ENCODE assay signal across 10 mouse cellular contexts in genomic region chr15:98483907-98484886, GRCm38 (mm10). TPM values are rescaled to one million over a fixed set of nuclear protein-coding genes. Genes with fewer than 3 reads are reported as not detected.
A peak's percentile ranks its signal among the peaks of the same experiment; 100 is the strongest.
DNase-seq lines count a peak whose midpoint lies in the region; ATAC-seq and TF ChIP-seq lines count a peak whose summit lies in the region.
"Had no signal": no experiment of that assay in that cellular context is flagged by ENCODE, and none has a peak within 500 bp of the region (broad histone marks: within the 10 kb centered on the region; RNA-seq: fewer than 3 reads in every experiment).

No protein-coding gene starts in this region.

- H3K27me3 ChIP-seq in heart, embryonic 12.5 days (replicated peaks), result no peaks in the 10 kb centered on the region
- H3K27me3 ChIP-seq in MEL (ENCODE audit: control insufficient read depth in 1 of 2, insufficient read depth in 2 of 2, low read length in 2 of 2), result 0 out of 4 replicates have a peak, but pooled peaks cover 0 to 1% of the 10 kb centered on the region in 2 experiments
- H3K27me3 ChIP-seq in forebrain, embryonic 15.5 days, result no peaks in the 10 kb centered on the region
- no peaks in the 10 kb centered on the region for H3K27me3 ChIP-seq in hindbrain, embryonic 16.5 days (replicated peaks; ENCODE audit: control insufficient read depth, insufficient read depth, low read length)

- no peak for ATAC-seq in heart, embryonic 12.5 days (ENCODE audit: insufficient number of reproducible peaks, low FRiP score)
- ATAC-seq in forebrain, embryonic 15.5 days (replicated peaks), result no peak
- no peak for ATAC-seq in hindbrain, embryonic 16.5 days

- WGBS in heart, embryonic 12.5 days, result 74% methylated on average over 18 of the region's 18 CpGs
- WGBS in forebrain, embryonic 15.5 days, result 83% methylated on average over 18 of the region's 18 CpGs
- 78% methylated on average over 18 of the region's 18 CpGs for WGBS in hindbrain, embryonic 16.5 days

- H3K9me3 ChIP-seq in heart, embryonic 12.5 days (replicated peaks), result peaks cover 7% of the 10 kb centered on the region
- no peaks in the 10 kb centered on the region for H3K9me3 ChIP-seq in MEL (replicated peaks; ENCODE audit: insufficient read depth, low read length)
- no peaks in the 10 kb centered on the region for H3K9me3 ChIP-seq in forebrain, embryonic 15.5 days
- H3K9me3 ChIP-seq in hindbrain, embryonic 16.5 days (ENCODE audit: control insufficient read depth, low read length), result no peaks in the 10 kb centered on the region
- H3K9me3 ChIP-seq: heart, embryonic 15.5 days had no signal

- TF ChIP-seq POLR2A in MEL (IDR thresholded peaks at IDR 0.05; ENCODE audit: control insufficient read depth in 1 of 2, insufficient read depth in 1 of 2, low read depth in 1 of 2, low read length in 2 of 2, poor library complexity in 1 of 2), result peak in 1 of 2 experiments; percentile 25; a peak in 1 of 4 replicates

- peak; percentile 43 to 72 for TF ChIP-seq EP300 in MEL (IDR thresholded peaks at IDR 0.05; ENCODE audit: low read depth in 1 of 2, low read length in 2 of 2)

- TF ChIP-seq RAD21 in MEL (IDR thresholded peaks at IDR 0.05; ENCODE audit: low read depth, low read length), result no peak

- no peak overlapping the region for H3K4me2 ChIP-seq in heart, embryonic 12.5 days
- H3K4me2 ChIP-seq in forebrain, embryonic 15.5 days (replicated peaks), result no peak overlapping the region
- no peak overlapping the region for H3K4me2 ChIP-seq in hindbrain, embryonic 16.5 days (ENCODE audit: low read length)
- H3K4me2 ChIP-seq: heart, embryonic 15.5 days had no signal

- peak; percentile 58 to 84 for DNase-seq in heart, adult 18-20 months
- peak; percentile 60 for DNase-seq in MEL (ENCODE audit: low read depth, low spot score)
- peak; percentile 30 for DNase-seq in induced T-regulatory cell, adult 2 months (ENCODE audit: low read depth)
- peak; percentile 56 to 59 for DNase-seq in lung, postnatal 4 days
- no peak for DNase-seq in adrenal gland, postnatal 25 days

- no peaks in the 10 kb centered on the region for H3K36me3 ChIP-seq in heart, embryonic 12.5 days
- peaks cover 0 to 21% of the 10 kb centered on the region in 2 experiments; a peak in 2 of 4 replicates for H3K36me3 ChIP-seq in MEL (ENCODE audit: control insufficient read depth in 1 of 2, insufficient read depth in 2 of 2, low read length in 2 of 2)
- H3K36me3 ChIP-seq in forebrain, embryonic 15.5 days, result no peaks in the 10 kb centered on the region
- H3K36me3 ChIP-seq in hindbrain, embryonic 16.5 days (ENCODE audit: control insufficient read depth, insufficient read depth, low read length), result no peaks in the 10 kb centered on the region
- H3K36me3 ChIP-seq: heart, embryonic 15.5 days had no signal

- no peak overlapping the region for H3K9ac ChIP-seq in heart, embryonic 12.5 days
- H3K9ac ChIP-seq in MEL (ENCODE audit: control insufficient read depth, low read depth, low read length, poor library complexity, severe bottlenecking), result peak overlapping the region; percentile 36
- no peak overlapping the region for H3K9ac ChIP-seq in forebrain, embryonic 15.5 days (replicated peaks)
- no peak overlapping the region for H3K9ac ChIP-seq in hindbrain, embryonic 16.5 days (ENCODE audit: low read depth, low read length)
- H3K9ac ChIP-seq: heart, embryonic 15.5 days had no signal

- no peak overlapping the region for H3K27ac ChIP-seq in heart, embryonic 12.5 days (ENCODE audit: poor library complexity, severe bottlenecking)
- H3K27ac ChIP-seq in MEL (ENCODE audit: control insufficient read depth, low read depth, low read length), result peak overlapping the region; percentile 40
- H3K27ac ChIP-seq in forebrain, embryonic 15.5 days (replicated peaks), result no peak overlapping the region
- no peak overlapping the region for H3K27ac ChIP-seq in hindbrain, embryonic 16.5 days (ENCODE audit: low read depth, low read length)
- H3K27ac ChIP-seq: heart, embryonic 15.5 days had no signal

- no peaks in the 10 kb centered on the region for H3K79me2 ChIP-seq in MEL (ENCODE audit: control insufficient read depth, insufficient read depth, low read length, poor library complexity)

- no peaks in the 10 kb centered on the region for H3K4me1 ChIP-seq in heart, embryonic 12.5 days (replicated peaks)
- peaks cover 21 to 33% of the 10 kb centered on the region in 2 experiments for H3K4me1 ChIP-seq in MEL (ENCODE audit: control insufficient read depth in 1 of 2, insufficient read depth in 2 of 2, low read length in 2 of 2)
- no peaks in the 10 kb centered on the region for H3K4me1 ChIP-seq in forebrain, embryonic 15.5 days
- no peaks in the 10 kb centered on the region for H3K4me1 ChIP-seq in hindbrain, embryonic 16.5 days (ENCODE audit: control insufficient read depth, insufficient read depth, low read depth, low read length)
- H3K4me1 ChIP-seq: heart, embryonic 15.5 days had no signal

- TF ChIP-seq CTCF in MEL (IDR thresholded peaks at IDR 0.05 in 2 of 3, conservative IDR thresholded peaks at IDR 0.05 in 1 of 3; ENCODE audit: control insufficient read depth in 1 of 3, insufficient read depth in 1 of 3, low read depth in 2 of 3, low read length in 3 of 3, poor library complexity in 1 of 3, severe bottlenecking in 1 of 3), result no peak

- no peak overlapping the region for H3K4me3 ChIP-seq in heart, embryonic 12.5 days
- peak overlapping the region; percentile 23 to 32 for H3K4me3 ChIP-seq in MEL (ENCODE audit: control insufficient read depth in 1 of 2, insufficient read depth in 1 of 2, low read depth in 2 of 2, low read length in 2 of 2)
- H3K4me3 ChIP-seq in forebrain, embryonic 15.5 days, result no peak overlapping the region
- H3K4me3 ChIP-seq in hindbrain, embryonic 16.5 days (ENCODE audit: low read length), result no peak overlapping the region
- H3K4me3 ChIP-seq: heart, embryonic 15.5 days had no signal

TF ChIP-seq in MEL, 35 proteins besides CTCF, POLR2A, EP300 and RAD21 (continues in another document):
- TF ChIP-seq MAFK (IDR thresholded peaks at IDR 0.05; ENCODE audit: borderline replicate concordance, low read depth, low read length), result no peak
- TF ChIP-seq UBTF (IDR thresholded peaks at IDR 0.05; ENCODE audit: borderline replicate concordance, insufficient read depth, low read depth, low read length), result no peak
- TF ChIP-seq NRF1 (IDR thresholded peaks at IDR 0.05; ENCODE audit: insufficient read depth, low read depth, low read length, poor library complexity, severe bottlenecking), result no peak
- no peak for TF ChIP-seq ZKSCAN1 (IDR thresholded peaks at IDR 0.05; ENCODE audit: low read depth, low read length)
- TF ChIP-seq NELFE (IDR thresholded peaks at IDR 0.05; ENCODE audit: low read depth, low read length), result peak; percentile 42; the same call in 1 of the 2 replicates
- TF ChIP-seq CHD1 (IDR thresholded peaks at IDR 0.05; ENCODE audit: low read depth, low read length), result no peak

RNA-seq across cellular contexts. Expression of gene Lalba, which starts 1.7 kb away (rescaled TPM):
- under 1 TPM in 1 of 2 experiments, not detected in 1; 0.39 TPM for total RNA-seq in heart, adult 18-20 months (2021)
- polyA plus RNA-seq in heart, embryonic 12.5 days (2016; fragmentation: Nextera tagmentation; extraction: Ambion mirVana), result not detected in 2 replicates
- total RNA-seq in MEL (2012; rRNA removed), result not detected in 2 replicates
- polyA plus RNA-seq in MEL (2012; ENCODE audit: insufficient read depth in 1 of 2, insufficient read length in 2 of 2, low read depth in 1 of 2, low replicate concordance in 2 of 2, missing spikeins in 1 of 2), result not detected
- not detected in 2 replicates for polyA plus RNA-seq in forebrain, embryonic 15.5 days (2015; fragmentation: Nextera tagmentation; extraction: Ambion mirVana)
- total RNA-seq in adrenal gland, postnatal 25 days (2021), result not detected in 2 replicates
- polyA plus RNA-seq in hindbrain, embryonic 16.5 days (2015; fragmentation: Nextera tagmentation; extraction: Ambion mirVana), result not detected in 2 replicates
- polyA plus RNA-seq: cortical plate, adult 2 months; heart, embryonic 15.5 days had no signal

RNA-seq across cellular contexts. Expression of gene Olfr279, which starts 8.0 kb away (rescaled TPM):
- total RNA-seq in heart, adult 18-20 months (2021), result not detected
- polyA plus RNA-seq in heart, embryonic 12.5 days (2016; fragmentation: Nextera tagmentation; extraction: Ambion mirVana), result not detected in 2 replicates
- total RNA-seq in MEL (2012; rRNA removed), result under 0.01 TPM in 1 of 2 replicates, not detected in the other
- 10 to 100 TPM in 1 of 2 experiments, under 1 TPM in 1; 0.03 to 81.4 TPM for polyA plus RNA-seq in MEL (2012; ENCODE audit: insufficient read depth in 1 of 2, insufficient read length in 2 of 2, low read depth in 1 of 2, low replicate concordance in 2 of 2, missing spikeins in 1 of 2)
- not detected in 2 replicates for polyA plus RNA-seq in forebrain, embryonic 15.5 days (2015; fragmentation: Nextera tagmentation; extraction: Ambion mirVana)
- total RNA-seq in adrenal gland, postnatal 25 days (2021), result not detected in 2 replicates
- not detected in 2 replicates for polyA plus RNA-seq in hindbrain, embryonic 16.5 days (2015; fragmentation: Nextera tagmentation; extraction: Ambion mirVana)
- polyA plus RNA-seq: heart, embryonic 15.5 days had no signal

RNA-seq across cellular contexts. Expression of gene OR5BS1P, which starts 14.5 kb away (rescaled TPM):
- not detected for total RNA-seq in heart, adult 18-20 months (2021)
- polyA plus RNA-seq in heart, embryonic 12.5 days (2016; fragmentation: Nextera tagmentation; extraction: Ambion mirVana), result not detected in 2 replicates
- 0.04 TPM in 1 of 2 replicates, not detected in the other for total RNA-seq in MEL (2012; rRNA removed)
- polyA plus RNA-seq in MEL (2012; ENCODE audit: insufficient read depth in 1 of 2, insufficient read length in 2 of 2, low read depth in 1 of 2, low replicate concordance in 2 of 2, missing spikeins in 1 of 2), result not detected
- not detected in 2 replicates for polyA plus RNA-seq in forebrain, embryonic 15.5 days (2015; fragmentation: Nextera tagmentation; extraction: Ambion mirVana)
- total RNA-seq in adrenal gland, postnatal 25 days (2021), result not detected in 2 replicates
- polyA plus RNA-seq in hindbrain, embryonic 16.5 days (2015; fragmentation: Nextera tagmentation; extraction: Ambion mirVana), result not detected in 2 replicates
- polyA plus RNA-seq: cortical plate, adult 2 months; heart, embryonic 15.5 days had no signal

RNA-seq across cellular contexts. Expression of gene Olfr281, which starts 31.8 kb away (rescaled TPM):
- total RNA-seq in heart, adult 18-20 months (2021), result not detected
- polyA plus RNA-seq in heart, embryonic 12.5 days (2016; fragmentation: Nextera tagmentation; extraction: Ambion mirVana), result not detected in 2 replicates
- total RNA-seq in MEL (2012; rRNA removed), result 0.08 TPM in 1 of 2 replicates, not detected in the other
- under 1 TPM in 1 of 2 experiments, not detected in 1; 0.40 TPM for polyA plus RNA-seq in MEL (2012; ENCODE audit: insufficient read depth in 1 of 2, insufficient read length in 2 of 2, low read depth in 1 of 2, low replicate concordance in 2 of 2, missing spikeins in 1 of 2)
- polyA plus RNA-seq in forebrain, embryonic 15.5 days (2015; fragmentation: Nextera tagmentation; extraction: Ambion mirVana), result not detected in 2 replicates
- total RNA-seq in adrenal gland, postnatal 25 days (2021), result not detected in 2 replicates
- polyA plus RNA-seq in hindbrain, embryonic 16.5 days (2015; fragmentation: Nextera tagmentation; extraction: Ambion mirVana), result not detected in 2 replicates
- polyA plus RNA-seq: cortical plate, adult 2 months; heart, embryonic 15.5 days had no signal

RNA-seq across cellular contexts. Expression of gene Kansl2, which starts 49.9 kb away (rescaled TPM):
- total RNA-seq in heart, adult 18-20 months (2021), result 10 to 100 TPM; 73.5 to 85.8 TPM
- polyA plus RNA-seq in heart, embryonic 12.5 days (2016; fragmentation: Nextera tagmentation; extraction: Ambion mirVana), result 95.9 and 99.7 TPM in 2 replicates
- 150 and 157 TPM in 2 replicates for total RNA-seq in MEL (2012; rRNA removed)
- 100 to 1,000 TPM in 1 of 2 experiments, not detected in 1; 170 TPM for polyA plus RNA-seq in MEL (2012; ENCODE audit: insufficient read depth in 1 of 2, insufficient read length in 2 of 2, low read depth in 1 of 2, low replicate concordance in 2 of 2, missing spikeins in 1 of 2)
- 140 and 152 TPM in 2 replicates for polyA plus RNA-seq in forebrain, embryonic 15.5 days (2015; fragmentation: Nextera tagmentation; extraction: Ambion mirVana)
- total RNA-seq in adrenal gland, postnatal 25 days (2021), result 91.3 and 107 TPM in 2 replicates
- polyA plus RNA-seq in hindbrain, embryonic 16.5 days (2015; fragmentation: Nextera tagmentation; extraction: Ambion mirVana), result 90.4 and 102 TPM in 2 replicates

Comparison
In these comparisons a context has a peak if more than half of its experiments do, and no peak if none do; other contexts are left out.
1. H3K4me3 ChIP-seq: peak in MEL (2 of 2); none in heart, embryonic 12.5 days (single experiment), forebrain, embryonic 15.5 days (single experiment) and hindbrain, embryonic 16.5 days (single experiment).